Mouse (Mus musculus): ENCODE data around the gene Rasa1. TPM values are rescaled to one million over a fixed set of nuclear protein-coding genes. Genes with fewer than 3 reads are reported as not detected.

Rasa1 gene
- total and polyA plus RNA-seq, 3 experiments: 14.3 to 35.1 (median 34.5) TPM

DNA sequence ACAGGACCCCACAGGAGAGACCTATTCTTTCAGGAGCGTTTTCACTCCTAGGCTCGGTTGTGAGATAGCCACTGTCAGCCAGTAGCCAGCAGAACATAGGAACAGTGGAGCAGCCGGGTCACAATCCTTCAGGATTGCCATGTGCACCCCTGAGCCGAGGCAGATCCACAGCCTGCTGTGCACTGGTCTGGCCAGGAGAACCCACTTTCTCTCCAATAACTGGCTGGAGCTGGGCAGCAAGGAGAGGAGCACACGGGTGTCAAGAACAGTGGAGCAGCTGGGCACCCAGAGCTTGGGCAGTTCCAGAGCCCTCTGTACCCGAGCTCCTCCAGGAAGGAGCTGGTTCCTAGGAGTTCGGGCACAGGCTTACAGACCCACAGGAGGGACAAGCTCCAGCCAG is 50.2 kb downstream of the Rasa1 start:
- Histone ChIP-seq H3K36me3 (replicated peaks in 1 of 2; ENCODE audit: control insufficient read depth in 1 of 2, insufficient read depth in 1 of 2, low read length in 1 of 2) (peaks cover 2 to 14% of the 10 kb centered on the region in 2 experiments), H3K4me1 (ENCODE audit: control insufficient read depth in 1 of 2, insufficient read depth in 2 of 2) (peaks cover 0 to 3% of the 10 kb centered on the region in 2 experiments; a peak in 1 of 4 replicates), H3K27ac (ENCODE audit: insufficient read depth, low read depth) (no peak overlapping the region), H3K9ac (ENCODE audit: insufficient read depth, low read depth) (no peak overlapping the region), H3K4me3 (replicated peaks in 1 of 3; ENCODE audit: low read depth in 2 of 3, low read length in 2 of 3, poor library complexity in 1 of 3) (no peak overlapping the region), H3K79me2 (replicated peaks; ENCODE audit: control insufficient read depth, extremely low read depth, insufficient read depth, poor library complexity, severe bottlenecking) (no peaks in the 10 kb centered on the region), H3K4me2 (ENCODE audit: insufficient read depth, low read depth, poor library complexity, severe bottlenecking) (no peak overlapping the region), H3K27me3 (replicated peaks) (no peaks in the 10 kb centered on the region), H3K9me3 (replicated peaks; ENCODE audit: low read length) (no peaks in the 10 kb centered on the region)
- TF ChIP-seq MAX (IDR thresholded peaks at IDR 0.05; ENCODE audit: low read length) (no peak), HCFC1 (IDR thresholded peaks at IDR 0.05; ENCODE audit: low read depth, low read length) (no peak), GABPA (IDR thresholded peaks at IDR 0.05; ENCODE audit: insufficient replicate concordance, low read depth, low read length) (no peak), SMC3 (IDR thresholded peaks at IDR 0.05; ENCODE audit: low read depth, low read length) (no peak), MEF2A (IDR thresholded peaks at IDR 0.05; ENCODE audit: borderline replicate concordance, low read depth, low read length) (no peak)
- in situ Hi-C loops (cut with MboI; ENCODE audit: low pct_ligation_motif_present, low pct_unique_long_range_greater_than_20kb, low sequenced_read_pairs): no loop called here
- dilution Hi-C loops (cut with MboI; ENCODE audit: extremely low pct_ligation_motif_present, extremely low pct_unique_long_range_greater_than_20kb, low sequenced_read_pairs): no loop called here
- DNase-seq (ENCODE audit: extremely low read depth): no peak

DNA sequence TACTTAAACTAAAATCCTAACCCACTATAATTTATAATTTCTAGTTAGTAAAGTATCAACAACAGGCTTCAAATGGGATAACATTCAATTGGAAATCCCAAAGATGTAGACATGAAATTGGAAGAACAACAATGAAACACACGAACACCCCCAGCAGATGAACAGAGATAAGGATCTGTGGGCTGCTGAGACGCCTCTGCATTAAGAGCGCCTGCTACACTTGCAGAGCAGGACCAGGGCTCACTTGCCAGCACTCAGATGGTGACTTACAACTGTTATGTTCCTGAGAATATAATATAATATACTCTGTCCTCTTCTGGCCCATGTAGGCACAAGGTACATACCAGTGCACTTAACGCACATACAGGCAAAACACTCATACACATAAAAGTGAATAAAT is 70.3 kb downstream of the Rasa1 start:
- TF ChIP-seq GABPA (IDR thresholded peaks at IDR 0.05; ENCODE audit: insufficient replicate concordance, low read depth, low read length): no peak
- TF ChIP-seq CHD2 (IDR thresholded peaks at IDR 0.05; ENCODE audit: low read length): no peak
- TF ChIP-seq PAX5 (IDR thresholded peaks at IDR 0.05; ENCODE audit: low read length): no peak
- no peak for TF ChIP-seq HCFC1 (IDR thresholded peaks at IDR 0.05; ENCODE audit: low read depth, low read length)
- no peak for TF ChIP-seq POLR2AphosphoS2 (IDR thresholded peaks at IDR 0.05; ENCODE audit: low read depth, low read length)
- no peak for TF ChIP-seq ZMIZ1 (IDR thresholded peaks at IDR 0.05; ENCODE audit: low read depth, low read length)
- TF ChIP-seq ELF1 (IDR thresholded peaks at IDR 0.05; ENCODE audit: low read depth, low read length): no peak
- no peak for TF ChIP-seq BHLHE40 (IDR thresholded peaks at IDR 0.05; ENCODE audit: low read depth, low read length)
- TF ChIP-seq RCOR1 (conservative IDR thresholded peaks at IDR 0.05; ENCODE audit: low read depth, low read length): no peak
- no peaks in the 10 kb centered on the region for H3K4me1 ChIP-seq (ENCODE audit: control insufficient read depth in 1 of 2, insufficient read depth in 2 of 2)
- no peaks in the 10 kb centered on the region for H3K79me2 ChIP-seq (replicated peaks; ENCODE audit: control insufficient read depth, extremely low read depth, insufficient read depth, poor library complexity, severe bottlenecking)
- H3K4me3 ChIP-seq (replicated peaks in 1 of 3; ENCODE audit: low read depth in 2 of 3, low read length in 2 of 3, poor library complexity in 1 of 3): no peak overlapping the region
- dilution Hi-C loops (cut with MboI; ENCODE audit: extremely low pct_ligation_motif_present, extremely low pct_unique_long_range_greater_than_20kb, low sequenced_read_pairs) (no loop called here), in situ Hi-C loops (cut with MboI; ENCODE audit: low pct_ligation_motif_present, low pct_unique_long_range_greater_than_20kb, low sequenced_read_pairs) (no loop called here)
- H3K36me3 ChIP-seq (replicated peaks in 1 of 2; ENCODE audit: control insufficient read depth in 1 of 2, insufficient read depth in 1 of 2, low read length in 1 of 2): peaks cover 5 to 46% of the 10 kb centered on the region in 2 experiments
- no peak overlapping the region for H3K4me2 ChIP-seq (ENCODE audit: insufficient read depth, low read depth, poor library complexity, severe bottlenecking)
- DNase-seq (ENCODE audit: extremely low read depth): no peak
- no peak overlapping the region for H3K27ac ChIP-seq (ENCODE audit: insufficient read depth, low read depth)
- no peaks in the 10 kb centered on the region for H3K27me3 ChIP-seq (replicated peaks)
- no peak overlapping the region for H3K9ac ChIP-seq (ENCODE audit: insufficient read depth, low read depth)
- no peaks in the 10 kb centered on the region for H3K9me3 ChIP-seq (replicated peaks; ENCODE audit: low read length)

DNA sequence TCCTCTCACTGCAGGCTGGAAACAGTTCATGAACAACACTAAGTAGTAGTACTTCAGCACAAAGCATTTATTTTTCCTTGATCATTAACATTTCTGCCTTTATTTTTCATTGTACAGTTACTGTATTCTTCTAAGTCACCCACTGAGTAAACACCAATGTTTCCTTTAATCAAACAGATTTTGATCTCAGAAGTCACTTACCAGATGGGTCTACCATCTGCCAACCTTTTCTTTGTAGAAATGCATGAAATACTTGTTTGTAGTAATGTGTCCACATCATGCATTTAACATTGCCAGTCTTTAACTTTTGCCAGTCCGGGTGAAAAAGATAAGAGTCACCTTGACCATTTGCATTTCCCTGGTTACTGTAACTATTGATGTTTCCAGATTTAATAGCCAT is 78.6 kb downstream of the Rasa1 start:
- peaks cover 12 to 48% of the 10 kb centered on the region in 2 experiments for H3K36me3 ChIP-seq (replicated peaks in 1 of 2; ENCODE audit: control insufficient read depth in 1 of 2, insufficient read depth in 1 of 2, low read length in 1 of 2)
- no peak overlapping the region for H3K4me2 ChIP-seq (ENCODE audit: insufficient read depth, low read depth, poor library complexity, severe bottlenecking)
- no peak overlapping the region for H3K9ac ChIP-seq (ENCODE audit: insufficient read depth, low read depth)
- no peak for TF ChIP-seq POLR2AphosphoS2 (IDR thresholded peaks at IDR 0.05; ENCODE audit: low read depth, low read length)
- no peak for TF ChIP-seq NRF1 (IDR thresholded peaks at IDR 0.05; ENCODE audit: low read depth, low read length)
- TF ChIP-seq JUN (IDR thresholded peaks at IDR 0.05; ENCODE audit: insufficient read depth, low read depth, low read length): no peak
- TF ChIP-seq UBTF (IDR thresholded peaks at IDR 0.05; ENCODE audit: low read depth, low read length): no peak
- no peak for TF ChIP-seq ZKSCAN1 (IDR thresholded peaks at IDR 0.05; ENCODE audit: borderline replicate concordance, low read depth, low read length)
- no peak for TF ChIP-seq EP300 (IDR thresholded peaks at IDR 0.05; ENCODE audit: low read length)
- TF ChIP-seq SMC3 (IDR thresholded peaks at IDR 0.05; ENCODE audit: low read depth, low read length): no peak
- no peak for TF ChIP-seq CTCF (conservative IDR thresholded peaks at IDR 0.05 in 1 of 2, IDR thresholded peaks at IDR 0.05 in 1 of 2; ENCODE audit: low read depth in 2 of 2, low read length in 2 of 2)
- no peak for TF ChIP-seq RAD21 (IDR thresholded peaks at IDR 0.05; ENCODE audit: low read depth, low read length)
- no peak for TF ChIP-seq ETS1 (conservative IDR thresholded peaks at IDR 0.05; ENCODE audit: low read depth, low read length)
- TF ChIP-seq POLR2A (IDR thresholded peaks at IDR 0.05; ENCODE audit: low read depth, low read length): no peak
- TF ChIP-seq USF1 (IDR thresholded peaks at IDR 0.05; ENCODE audit: low read depth, low read length): no peak
- TF ChIP-seq ZC3H11A (IDR thresholded peaks at IDR 0.05; ENCODE audit: low read depth, low read length): no peak
- TF ChIP-seq JUND (conservative IDR thresholded peaks at IDR 0.05; ENCODE audit: low read depth, low read length): no peak
- no peak for TF ChIP-seq MYC (IDR thresholded peaks at IDR 0.05; ENCODE audit: low read depth, low read length)
- no peak for TF ChIP-seq USF2 (conservative IDR thresholded peaks at IDR 0.05; ENCODE audit: low read depth, low read length)
- in situ Hi-C loops (cut with MboI; ENCODE audit: low pct_ligation_motif_present, low pct_unique_long_range_greater_than_20kb, low sequenced_read_pairs) (no loop called here), dilution Hi-C loops (cut with MboI; ENCODE audit: extremely low pct_ligation_motif_present, extremely low pct_unique_long_range_greater_than_20kb, low sequenced_read_pairs) (no loop called here)
- H3K9me3 ChIP-seq (replicated peaks; ENCODE audit: low read length): no peaks in the 10 kb centered on the region
- no peak for DNase-seq (ENCODE audit: extremely low read depth)
- no peaks in the 10 kb centered on the region for H3K79me2 ChIP-seq (replicated peaks; ENCODE audit: control insufficient read depth, extremely low read depth, insufficient read depth, poor library complexity, severe bottlenecking)
- no peaks in the 10 kb centered on the region for H3K4me1 ChIP-seq (ENCODE audit: control insufficient read depth in 1 of 2, insufficient read depth in 2 of 2)
- no peaks in the 10 kb centered on the region for H3K27me3 ChIP-seq (replicated peaks)
- no peak overlapping the region for H3K4me3 ChIP-seq (replicated peaks in 1 of 3; ENCODE audit: low read depth in 2 of 3, low read length in 2 of 3, poor library complexity in 1 of 3)
- H3K27ac ChIP-seq (ENCODE audit: insufficient read depth, low read depth): no peak overlapping the region
